Mouse (Mus musculus) spleen, adult 2 months (tissue): ENCODE measurements around the gene Flt3l. TPM values are rescaled to one million over a fixed set of nuclear protein-coding genes. Genes with fewer than 3 reads are reported as not detected.

Source experiments
- DNase-seq, 2 experiments: peaks; one replicate each; pipeline versions ENCODE4 v3.0.0 to v3.0.0-alpha.2; 2012 to 2021; ENCODE audit warnings: low spot score in 2 of 2, low read depth in 1 of 2
- H3K27ac ChIP-seq: fragments of 200-500 bp; 2 replicates; pipeline ENCODE4 v1.5.1; 2012; ENCODE audit warnings: low read length, inconsistent platforms; ENCODE audit not compliant: insufficient read depth
- H3K27me3 ChIP-seq: fragments of 200-500 bp; 2 replicates; pipeline ENCODE4 v1.6.1; 2012; ENCODE audit warnings: mild to moderate bottlenecking, moderate library complexity, low read length, inconsistent platforms; ENCODE audit not compliant: control insufficient read depth, insufficient read depth
- H3K36me3 ChIP-seq: fragments of 200-500 bp; 2 replicates; pipeline ENCODE4 v1.6.1; 2012; ENCODE audit warnings: mild to moderate bottlenecking, low read length, inconsistent platforms; ENCODE audit not compliant: control insufficient read depth, insufficient read depth
- H3K4me1 ChIP-seq: fragments of 200-500 bp; 2 replicates; pipeline ENCODE4 v1.6.1; 2011; ENCODE audit warnings: inconsistent platforms; ENCODE audit not compliant: control insufficient read depth, insufficient read depth, insufficient read length
- H3K4me3 ChIP-seq: fragments of 200-500 bp; 2 replicates; pipeline ENCODE4 v1.5.1; 2011; ENCODE audit warnings: mild to moderate bottlenecking, inconsistent platforms; ENCODE audit not compliant: insufficient read depth, insufficient read length; ENCODE audit errors: extremely low read depth
- CTCF ChIP-seq: fragments of 200-500 bp; IDR thresholded peaks from 2 replicates; pipeline ENCODE4 v1.5.1; 2011; ENCODE audit warnings: mild to moderate bottlenecking, inconsistent platforms; ENCODE audit not compliant: insufficient read depth, insufficient read length, insufficient replicate concordance; ENCODE audit errors: extremely low read depth
- POLR2A ChIP-seq: fragments of 200-500 bp; IDR thresholded peaks from 2 replicates; pipeline ENCODE4 v1.6.1; 2011; ENCODE audit warnings: low read depth, low read length, inconsistent platforms
- WGBS: fragments of 180-500 bp; shearing (Covaris S2); methylation state at CpG from one replicate; pipeline ENCODE4 v1.1.7; 2018; 5-methylcytosine and 5-hydroxymethylcytosine counted together
- polyA plus RNA-seq: library from polyadenylated mRNA; depleted of rRNA; stranded (reverse); fragments of >200 nt; gene quantifications from 2 replicates; pipeline ENCODE4 v1.2.3, GENCODE M21; 2012

The Flt3l gene
- polyA plus RNA-seq, 1 experiment: 183 TPM

DNA sequence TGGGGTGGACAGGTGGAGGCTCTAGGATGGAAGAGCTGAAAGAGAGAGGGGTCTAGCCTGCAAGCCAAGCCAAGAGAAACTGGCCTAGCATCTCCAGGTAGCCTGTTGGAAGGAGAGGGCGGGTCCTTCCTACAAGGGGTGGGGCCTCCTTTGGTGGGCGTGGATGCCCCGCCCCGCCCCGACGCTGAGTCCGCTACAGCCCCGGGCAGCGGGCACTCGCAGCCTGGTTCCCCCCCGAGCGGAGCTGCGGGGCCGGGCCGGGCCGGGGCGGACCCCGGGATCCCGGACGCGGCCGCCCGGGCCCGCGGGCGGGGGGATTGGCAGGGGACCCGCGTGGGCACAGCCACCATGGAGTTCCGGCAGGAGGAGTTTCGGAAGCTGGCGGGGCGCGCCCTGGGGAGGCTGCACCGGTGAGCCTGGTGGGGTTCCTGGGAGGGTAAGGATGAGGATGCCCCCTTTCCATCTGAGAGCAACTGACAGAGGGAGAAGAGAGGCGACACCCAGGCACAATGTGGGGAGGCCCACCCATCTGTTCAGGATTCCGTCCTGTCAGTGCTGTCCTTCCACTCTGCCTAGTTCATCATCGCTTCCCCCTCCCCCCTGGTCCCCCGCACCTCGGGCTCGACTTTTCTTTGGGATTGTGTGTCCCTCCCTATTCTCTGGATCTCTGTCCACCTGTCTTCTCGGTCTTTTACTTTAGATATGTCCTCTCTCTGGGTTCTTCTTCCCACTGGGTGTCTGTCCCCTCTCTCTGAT is 27.7 kb upstream of the Flt3l start, which contains the start of gene Slc17a7:
Gene Slc17a7, plus strand, starts transcription at position 215 of the 756 bp plus-strand sequence.
- no peak for DNase-seq
- Histone ChIP-seq H3K4me1 (peaks cover 3% of the 10 kb centered on the region), H3K4me3 (no peak within 1 kb of the TSS), H3K36me3 (0 out of 2 replicates have a peak, but pooled peaks cover 4% of the 10 kb centered on the region), H3K27ac (no peak within 1 kb of the TSS), H3K27me3 (peaks cover 21% of the 10 kb centered on the region)
- WGBS: 5% methylated on average over 39 of the region's 41 CpGs
- TF ChIP-seq POLR2A (no peak), CTCF (no peak)

DNA sequence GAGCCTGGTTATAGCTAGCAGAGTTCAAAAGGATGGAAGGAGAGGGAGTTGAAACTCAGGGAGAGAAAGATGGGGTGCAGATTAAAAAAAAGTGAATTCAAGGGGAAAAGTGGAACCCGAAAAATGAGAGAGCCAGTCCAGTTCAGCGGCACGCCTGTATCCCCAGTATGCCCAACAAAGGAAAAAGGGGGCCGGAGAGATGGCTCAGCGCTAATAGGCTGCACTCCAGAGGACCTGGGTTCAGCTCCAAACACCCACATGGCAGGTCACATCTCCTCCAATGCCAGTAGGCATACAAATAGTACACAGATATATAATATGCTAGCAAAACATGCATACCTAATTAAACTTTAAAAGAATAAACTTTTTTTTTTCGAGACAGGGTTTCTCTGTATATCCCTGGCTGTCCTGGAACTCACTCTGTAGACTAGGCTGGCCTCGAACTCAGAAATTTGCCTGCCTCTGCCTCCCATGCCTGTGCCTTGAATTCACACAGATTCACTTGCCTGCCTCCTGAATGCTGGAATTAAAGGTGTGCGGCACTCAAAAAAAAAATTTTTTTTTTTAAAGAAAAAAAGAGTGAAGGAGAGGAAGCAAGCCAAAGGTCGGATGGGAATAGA is 26.9 kb upstream of the Flt3l start:
- no peak for TF ChIP-seq POLR2A
- no peak for TF ChIP-seq CTCF
- peaks cover 3% of the 10 kb centered on the region for H3K4me1 ChIP-seq
- H3K4me3 ChIP-seq: no peak overlapping the region
- no peak for DNase-seq
- WGBS: 75% methylated on average over 9 of the region's 9 CpGs
- no peak overlapping the region for H3K27ac ChIP-seq
- H3K27me3 ChIP-seq: peaks cover 14% of the 10 kb centered on the region
- 0 out of 2 replicates have a peak, but pooled peaks cover 4% of the 10 kb centered on the region for H3K36me3 ChIP-seq

DNA sequence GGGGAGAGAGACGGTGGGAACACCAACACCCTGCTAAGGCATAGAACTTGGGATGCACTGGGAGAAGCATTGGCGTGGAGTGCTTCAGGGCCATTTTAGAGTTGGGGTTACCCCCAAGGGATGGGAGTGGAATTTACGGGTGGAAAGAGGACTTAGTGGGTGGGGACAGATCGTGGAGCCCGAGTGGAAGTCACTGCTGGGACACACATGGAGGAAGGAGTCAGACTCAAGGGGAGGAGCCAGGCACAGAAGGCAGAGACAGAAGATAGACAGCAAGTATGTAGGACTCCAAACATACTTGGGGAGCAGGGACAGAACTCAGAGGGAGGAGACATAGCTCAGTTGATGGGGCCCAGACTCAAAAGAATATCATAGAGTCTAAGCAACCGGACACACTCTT is 26.3 kb upstream of the Flt3l start:
- Histone ChIP-seq H3K27me3 (peaks cover 12% of the 10 kb centered on the region), H3K36me3 (peaks cover 5% of the 10 kb centered on the region), H3K4me3 (no peak overlapping the region), H3K27ac (no peak overlapping the region), H3K4me1 (peaks cover 3% of the 10 kb centered on the region)
- WGBS: 30% methylated on average over 6 of the region's 6 CpGs
- no peak for DNase-seq
- TF ChIP-seq POLR2A (no peak), CTCF (no peak)

DNA sequence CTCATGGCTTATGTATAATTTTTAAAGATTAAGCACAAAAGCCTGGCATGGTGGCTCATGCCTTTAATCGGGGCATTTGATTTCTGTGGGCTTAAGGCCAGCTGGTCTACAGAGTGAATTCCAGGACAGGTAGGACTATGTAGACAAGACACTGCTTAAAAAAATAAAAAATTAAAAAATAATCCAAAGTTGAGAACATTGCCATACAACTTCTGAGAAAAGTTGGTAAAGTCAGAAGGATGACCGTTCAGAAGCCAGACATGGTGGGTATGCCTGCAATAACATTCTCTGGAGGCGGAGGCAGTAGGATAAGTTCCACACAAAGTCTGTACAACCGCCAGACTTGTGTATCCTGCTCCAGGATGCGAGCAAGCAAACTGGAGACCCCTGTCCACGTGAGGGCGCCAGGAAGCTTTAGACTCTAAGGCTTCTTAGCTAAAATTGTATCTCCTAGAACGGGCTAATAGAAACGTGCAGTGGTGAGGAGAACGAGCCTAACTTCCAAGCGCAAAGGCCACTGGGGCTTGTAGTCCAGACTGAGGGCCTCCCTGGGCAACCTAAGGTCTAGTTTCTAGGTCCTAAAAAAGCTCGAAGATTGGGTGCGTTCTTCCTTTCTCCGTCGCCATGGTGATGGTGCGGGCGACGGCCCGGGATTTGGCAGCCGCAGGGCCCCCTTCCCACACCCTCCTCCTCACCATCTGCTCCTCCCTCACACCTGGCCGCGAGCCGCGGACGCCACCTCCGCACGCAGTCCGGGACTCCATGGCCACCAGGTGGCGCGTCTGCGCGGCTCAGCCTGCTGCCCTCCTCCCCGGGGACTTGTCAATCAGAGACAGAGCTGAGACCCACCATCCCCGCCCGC is 25.6 kb upstream of the Flt3l start:
- DNase-seq: peak; percentile 69 to 88
- no peak overlapping the region for H3K27ac ChIP-seq
- H3K4me1 ChIP-seq: peaks cover 3% of the 10 kb centered on the region
- peaks cover 6% of the 10 kb centered on the region for H3K36me3 ChIP-seq
- TF ChIP-seq POLR2A (no peak), CTCF (peak; percentile 95)
- H3K27me3 ChIP-seq: peaks cover 9% of the 10 kb centered on the region
- H3K4me3 ChIP-seq: peak overlapping the region; percentile 57; the same call in 1 of the 2 replicates
- WGBS: 5% methylated on average over 35 of the region's 35 CpGs

DNA sequence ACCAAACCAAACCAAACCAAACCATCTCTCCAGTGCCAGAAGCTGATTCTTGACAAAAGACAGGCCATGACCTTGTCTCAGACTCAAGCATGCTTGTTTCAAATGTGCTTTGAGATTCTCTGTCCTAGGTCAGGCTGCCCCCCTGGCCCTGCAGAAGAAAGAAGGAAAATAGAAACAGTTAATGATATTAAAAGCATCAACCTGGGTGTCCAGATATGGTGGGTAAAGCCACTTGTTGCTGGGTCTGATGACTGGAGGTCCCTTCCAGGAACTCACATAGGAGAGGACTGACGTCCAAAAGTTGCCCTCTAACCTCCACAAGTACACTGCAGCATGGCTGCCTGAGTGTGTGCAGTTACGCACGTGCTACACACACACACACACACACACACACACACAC is 24.6 kb upstream of the Flt3l start:
- WGBS: 95% methylated on average over 3 of the region's 3 CpGs
- peaks cover 6% of the 10 kb centered on the region for H3K36me3 ChIP-seq

DNA sequence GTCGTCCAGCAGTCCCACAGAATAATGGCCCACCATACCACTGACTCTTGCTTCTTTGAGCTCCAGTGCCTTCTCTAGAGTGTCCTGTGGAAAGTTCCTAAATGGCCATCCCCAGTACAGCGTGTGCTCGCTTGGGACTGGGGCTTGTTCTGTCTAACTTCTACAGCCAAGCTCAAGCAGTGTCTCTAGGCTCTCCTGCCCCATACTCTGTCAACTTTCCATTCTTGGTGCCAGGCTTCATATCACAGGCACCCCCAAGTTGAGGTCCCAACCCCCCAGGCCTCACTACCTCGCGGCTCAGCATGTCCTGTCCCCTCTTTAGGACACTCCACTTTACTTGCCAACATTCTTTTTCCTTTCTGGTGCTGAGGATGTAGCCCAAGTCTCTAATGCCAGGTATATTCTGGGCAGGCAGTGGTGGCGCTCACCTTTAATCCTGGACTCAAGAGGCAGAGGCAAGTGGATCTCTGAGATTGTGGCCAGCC is 24.1 kb upstream of the Flt3l start:
- H3K4me3 ChIP-seq: no peak overlapping the region
- 92% methylated on average over 6 of the region's 6 CpGs for WGBS
- DNase-seq: no peak
- no peak for TF ChIP-seq POLR2A
- no peak for TF ChIP-seq CTCF
- peaks cover 6% of the 10 kb centered on the region for H3K36me3 ChIP-seq
- H3K27ac ChIP-seq: no peak overlapping the region
- H3K4me1 ChIP-seq: peaks cover 3% of the 10 kb centered on the region
- H3K27me3 ChIP-seq: peaks cover 9% of the 10 kb centered on the region

More for the DNA sequence above, 24.6 kb upstream of the Flt3l start:
- TF ChIP-seq CTCF (no peak), POLR2A (no peak)
- Histone ChIP-seq H3K4me1 (peaks cover 3% of the 10 kb centered on the region), H3K4me3 (no peak overlapping the region), H3K27ac (no peak overlapping the region), H3K27me3 (peaks cover 9% of the 10 kb centered on the region)
- DNase-seq: no peak
